21 mouse cellular contexts compared by ENCODE assay signal in the genomic region with DNA sequence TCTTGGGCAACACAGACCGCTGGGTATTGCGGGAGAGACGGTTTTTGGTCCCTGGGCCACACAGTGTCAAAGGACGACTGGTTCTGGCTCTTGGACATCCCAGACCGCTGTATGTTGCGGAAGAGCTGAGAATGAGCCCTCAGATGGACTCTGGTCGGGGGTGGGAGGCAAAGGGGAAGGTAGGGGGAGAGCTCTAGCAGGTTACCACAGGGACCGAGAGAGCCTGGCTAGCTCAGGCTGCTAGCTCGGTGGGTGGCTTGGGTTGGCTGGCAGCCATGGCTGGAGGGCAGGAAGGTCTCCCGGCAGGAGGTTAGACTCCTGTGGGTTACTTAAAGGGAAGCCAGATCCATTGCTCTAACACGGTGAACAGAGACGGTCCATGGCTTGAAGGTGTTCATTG.
A peak's percentile ranks its signal among the peaks of the same experiment; 100 is the strongest.
DNase-seq lines count a peak whose midpoint lies in the region; ATAC-seq and TF ChIP-seq lines count a peak whose summit lies in the region.
"Had no signal": no experiment of that assay in that cellular context is flagged by ENCODE, and none has a peak within 500 bp of the region (broad histone marks: within the 10 kb centered on the region; RNA-seq: fewer than 3 reads in every experiment).

No protein-coding gene starts in this region.

- intact Hi-C loops in left cerebral cortex, postnatal 4 days (cut with DNase I) = no loop called here

- H3K4me1 ChIP-seq in cerebellum, adult 2 months (ENCODE audit: control insufficient read depth, insufficient read depth, low read length) = peaks cover 29% of the 10 kb centered on the region

- DNase-seq in cerebellum, adult 18-20 months = peak; percentile 45 to 51
- no peak for DNase-seq in cerebellum, adult 8-10 months
- peak; percentile 33 for DNase-seq in left cerebral cortex, postnatal 4 days
- DNase-seq in left cerebral cortex, adult 8-10 months (ENCODE audit: low spot score in 2 of 2) = no peak
- DNase-seq in cerebellum, adult 2 months = peak; percentile 63 to 64
- DNase-seq in ovary, postnatal 10 days (ENCODE audit: low spot score) = no peak
- DNase-seq: adrenal gland, adult 8-10 months; gastrocnemius, postnatal 25 days; heart, postnatal 4 days; right cerebral cortex, adult 18-20 months; thymus, postnatal 36 days had no signal

- no peak overlapping the region for H3K4me3 ChIP-seq in cerebellum, adult 2 months (replicated peaks; ENCODE audit: insufficient read depth, low read depth, low read length)
- H3K4me3 ChIP-seq: forebrain, embryonic 12.5 days; heart, embryonic 15.5 days; limb, embryonic 12.5 days; midbrain, embryonic 10.5 days had no signal

- no peak overlapping the region for H3K27ac ChIP-seq in cerebellum, adult 2 months (ENCODE audit: insufficient read depth, low read length)
- H3K27ac ChIP-seq: forebrain, embryonic 12.5 days; heart, embryonic 15.5 days; limb, embryonic 12.5 days; liver, embryonic 14.5 days; macrophage; midbrain, embryonic 10.5 days had no signal

- WGBS in cerebellum, adult 2 months = 39% methylated on average over 12 of the region's 12 CpGs

- TF ChIP-seq CTCF in cerebellum, adult 2 months (IDR thresholded peaks at IDR 0.05; ENCODE audit: borderline replicate concordance, insufficient read depth, low read depth, low read length) = no peak

- ATAC-seq in granulocyte monocyte progenitor cell, adult 5-6 weeks (replicated peaks; ENCODE audit: poor library complexity, severe bottlenecking) = peak; percentile 12
- ATAC-seq: hindbrain, embryonic 16.5 days; intestine, postnatal 0 days had no signal

- H3K27me3 ChIP-seq in cerebellum, adult 2 months (ENCODE audit: control insufficient read depth, insufficient read depth, low read length) = no peaks in the 10 kb centered on the region
- H3K27me3 ChIP-seq: CH12.LX; heart, embryonic 15.5 days had no signal

- no peak for TF ChIP-seq POLR2A in cerebellum, adult 2 months (IDR thresholded peaks at IDR 0.05; ENCODE audit: borderline replicate concordance, insufficient read depth, low read length)

Comparison
In these comparisons a context has a peak if more than half of its experiments do, and no peak if none do; other contexts are left out.
1. DNase-seq: peak in cerebellum, adult 18-20 months (2 of 2), left cerebral cortex, postnatal 4 days (single experiment) and cerebellum, adult 2 months (2 of 2); none in cerebellum, adult 8-10 months (single experiment), left cerebral cortex, adult 8-10 months (0 of 2) and ovary, postnatal 10 days (single experiment).